Mouse (Mus musculus) megakaryocyte progenitor cell, adult 5-6 weeks (primary cell): ENCODE measurements around the gene Sash3. TPM values are rescaled to one million over a fixed set of nuclear protein-coding genes. Genes with fewer than 3 reads are reported as not detected.

Experiments
- ATAC-seq: replicated peaks from 2 replicates; pipeline ENCODE4 v1.8.0; 2016; ENCODE audit warnings: mild to moderate bottlenecking, moderate TSS enrichment, inconsistent platforms; ENCODE audit not compliant: poor library complexity
- total RNA-seq, 2 experiments: library from RNA; stranded (forward) in 1 of 2; stranded (reverse) in 1 of 2; fragments of 157-497, 149-512 nt in 1 of 2; fragments of 200-1000 nt in 1 of 2; gene quantifications; 2 replicates each; pipeline versions ENCODE4 v1.2.3 to v1.2.4; 2015 to 2017

Gene Sash3
- total RNA-seq, 2 experiments from 2014 or later = 54.2 to 86.1 TPM

GRCm38 (mm10) chrX:48139368-48140285 is 6.6 kb upstream of the Sash3 start:
- no peak for ATAC-seq

GRCm38 (mm10) chrX:48140286-48140877 is 5.9 kb upstream of the Sash3 start:
- peak; percentile 23; the same call in 1 of the 2 replicates for ATAC-seq

- peak; percentile 23 for ATAC-seq
Observed at GRCm38 (mm10) chrX:48141481-48141880, 4.8 kb upstream of the Sash3 start.

- ATAC-seq = peak; percentile 57
Observed at GRCm38 (mm10) chrX:48143415-48144335, 2.6 kb upstream of the Sash3 start.

GRCm38 (mm10) chrX:48147226-48147625 is 990 bp downstream of the Sash3 start:
- no peak for ATAC-seq

GRCm38 (mm10) chrX:48147741-48148186 is 1.5 kb downstream of the Sash3 start:
- ATAC-seq = peak; percentile 39

- no peak for ATAC-seq
Observed at GRCm38 (mm10) chrX:48152106-48152505, 5.9 kb downstream of the Sash3 start.

- peak; percentile 97 for ATAC-seq
Observed at GRCm38 (mm10) chrX:48153414-48153813, 7.2 kb downstream of the Sash3 start.

GRCm38 (mm10) chrX:48153949-48154348 is 7.7 kb downstream of the Sash3 start:
- peak; percentile 14 for ATAC-seq

- no peak for ATAC-seq
Observed at GRCm38 (mm10) chrX:48155489-48155888, 9.3 kb downstream of the Sash3 start.

GRCm38 (mm10) chrX:48157396-48157795 is 11.2 kb downstream of the Sash3 start:
- no peak for ATAC-seq

- no peak for ATAC-seq
Observed at GRCm38 (mm10) chrX:48158229-48158919, 12.1 kb downstream of the Sash3 start.

- ATAC-seq = no peak
Observed at GRCm38 (mm10) chrX:48169892-48170291, 23.7 kb downstream of the Sash3 start.

GRCm38 (mm10) chrX:48170368-48170767 is 24.1 kb downstream of the Sash3 start:
- ATAC-seq = no peak

- ATAC-seq = no peak
Observed at GRCm38 (mm10) chrX:48181844-48182243, 35.6 kb downstream of the Sash3 start.

GRCm38 (mm10) chrX:48184703-48185102 is 38.5 kb downstream of the Sash3 start:
- no peak for ATAC-seq

GRCm38 (mm10) chrX:48191261-48191660 is 45.0 kb downstream of the Sash3 start:
- no peak for ATAC-seq

GRCm38 (mm10) chrX:48193235-48194152 is 47.3 kb downstream of the Sash3 start:
- no peak for ATAC-seq

- no peak for ATAC-seq
Observed at GRCm38 (mm10) chrX:48197856-48198255, 51.6 kb downstream of the Sash3 start.
